Mouse (Mus musculus): ENCODE measurements around the gene Serpinb7. TPM values are rescaled to one million over a fixed set of nuclear protein-coding genes. Genes with fewer than 3 reads are reported as not detected.

The Serpinb7 gene
- polyA plus RNA-seq, 1 experiment from 2014 or later = 0.33 TPM

- no peaks in the 10 kb centered on the region for H3K36me3 ChIP-seq
- H3K27me3 ChIP-seq (replicated peaks) = no peaks in the 10 kb centered on the region
Observed at GRCm38 (mm10) chr1:107502025-107502424, 102.6 kb downstream of the Serpinb7 start.

More at GRCm38 (mm10) chr1:107502025-107502424, 102.6 kb downstream of the Serpinb7 start:
- H3K27ac ChIP-seq = no peak overlapping the region
- no peak overlapping the region for H3K9ac ChIP-seq
- ATAC-seq = no peak
- no peak overlapping the region for H3K4me3 ChIP-seq (replicated peaks)
- H3K4me2 ChIP-seq (replicated peaks) = no peak overlapping the region
- H3K4me1 ChIP-seq (replicated peaks) = no peaks in the 10 kb centered on the region
- H3K9me3 ChIP-seq = no peaks in the 10 kb centered on the region

Other genes starting within 250 kb of the Serpinb7 start
- gene Serpinb3b, start 121.3 kb upstream of the Serpinb7 start, polyA plus RNA-seq (2015; fragmentation: Nextera tagmentation; extraction: Ambion mirVana) = not detected in 2 replicates
- gene Serpinb3c, start 121.3 kb upstream of the Serpinb7 start, polyA plus RNA-seq (2015; fragmentation: Nextera tagmentation; extraction: Ambion mirVana) = not detected in 2 replicates
- not detected in 2 replicates for gene Serpinb11, start 38.5 kb upstream of the Serpinb7 start, polyA plus RNA-seq (2015; fragmentation: Nextera tagmentation; extraction: Ambion mirVana)
- 0.06 TPM in 1 of 2 replicates, not detected in the other for gene Serpinb2, start 111.8 kb downstream of the Serpinb7 start, polyA plus RNA-seq (2015; fragmentation: Nextera tagmentation; extraction: Ambion mirVana)
- gene Serpinb8, start 190.4 kb downstream of the Serpinb7 start, polyA plus RNA-seq (2015; fragmentation: Nextera tagmentation; extraction: Ambion mirVana) = 0.92 and 1.3 TPM in 2 replicates

All from intestine, embryonic 15.5 days (tissue).